Mouse (Mus musculus) urinary bladder, postnatal 4 days (tissue): Measurements from ENCODE around the gene Gtf2f1.

Source experiments
- DNase-seq, 2 experiments: peaks; one replicate each; pipeline ENCODE4 v3.0.0; 2021 to 2022; ENCODE audit warnings: low spot score in 2 of 2

The Gtf2f1 gene

GRCm38 (mm10) chr17:56974708-56975240, 36.3 kb downstream of the Gtf2f1 start:
- DNase-seq: peak in 1 of 2 experiments; percentile 34

DNA sequence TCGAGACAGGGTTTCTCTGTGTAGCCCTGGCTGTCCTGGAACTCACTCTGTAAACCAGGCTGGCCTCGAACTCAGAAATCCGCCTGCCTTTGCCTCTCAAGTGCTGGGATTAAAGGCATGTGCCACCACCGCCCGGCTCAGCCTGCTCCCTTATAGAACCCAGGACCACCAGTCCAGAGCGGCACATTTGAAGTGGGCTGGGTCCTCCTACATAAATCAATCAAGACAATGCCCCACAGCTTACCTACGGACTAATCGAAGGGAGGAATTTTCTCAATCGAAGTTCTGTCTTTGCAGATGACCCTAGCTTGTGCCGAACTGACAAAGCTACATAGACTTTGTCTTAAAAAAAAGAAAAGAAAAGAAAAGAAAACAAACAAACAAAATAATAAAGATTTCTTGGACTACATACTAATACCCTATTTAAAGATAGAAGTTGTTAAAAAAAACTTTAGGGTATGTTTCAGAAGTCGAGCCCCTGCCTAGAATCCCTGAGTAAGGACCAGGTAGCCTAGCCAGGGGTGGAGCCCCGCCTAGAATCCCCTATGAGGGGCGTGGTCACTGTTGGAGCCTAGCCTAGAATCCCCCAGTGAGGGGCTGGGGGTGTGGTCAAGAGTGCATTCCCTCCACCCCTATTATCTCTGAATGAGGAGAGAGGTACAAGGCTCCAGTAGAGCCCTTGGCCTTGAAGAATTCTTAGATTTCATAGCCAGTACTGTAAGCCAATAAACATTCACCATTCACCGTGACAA, 37.0 kb downstream of the Gtf2f1 start:
- peak in 1 of 2 experiments; percentile 47 for DNase-seq

DNA sequence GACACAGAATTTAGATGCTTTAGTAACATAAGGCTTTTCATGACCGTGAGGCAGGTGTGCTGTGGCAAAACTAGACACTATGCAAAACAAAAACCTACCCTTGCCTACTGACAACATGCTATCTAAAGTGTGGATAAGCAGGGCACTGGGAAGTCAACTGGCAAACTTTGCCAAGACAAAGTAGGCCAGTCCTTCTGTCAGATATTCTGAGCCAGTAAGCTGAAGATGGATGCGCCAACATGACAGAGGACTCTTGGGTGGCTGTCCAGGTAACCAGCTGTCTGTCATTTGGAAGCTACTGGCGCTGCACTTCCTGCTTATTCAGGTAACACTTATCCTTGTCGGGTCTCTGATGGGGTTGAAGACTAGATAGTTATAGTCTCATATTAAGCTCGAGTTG, 41.0 kb downstream of the Gtf2f1 start:
- peak in 1 of 2 experiments; percentile 23 for DNase-seq

DNA sequence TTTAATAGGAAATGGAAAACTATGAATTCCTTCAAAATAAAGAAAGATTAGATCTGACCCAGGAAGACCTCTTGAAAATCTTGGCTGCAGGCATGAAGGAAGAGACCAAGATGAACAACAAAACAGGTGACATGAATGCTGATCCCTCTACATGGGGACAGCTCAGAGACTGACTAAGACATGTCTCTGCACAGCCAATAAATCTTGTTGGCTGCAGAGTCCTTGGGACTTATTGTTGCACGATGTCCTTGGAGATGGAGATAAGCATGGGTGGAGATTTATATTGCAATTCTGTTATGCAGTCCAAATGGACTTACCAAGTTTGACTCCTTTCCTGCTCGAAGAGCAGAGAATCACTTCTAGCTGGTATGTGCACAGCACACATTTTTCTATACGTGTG, 41.8 kb downstream of the Gtf2f1 start:
- DNase-seq: peak in 1 of 2 experiments; percentile 22

GRCm38 (mm10) chr17:56963646-56964045, 47.4 kb downstream of the Gtf2f1 start:
- peak in 1 of 2 experiments; percentile 16 for DNase-seq

DNA sequence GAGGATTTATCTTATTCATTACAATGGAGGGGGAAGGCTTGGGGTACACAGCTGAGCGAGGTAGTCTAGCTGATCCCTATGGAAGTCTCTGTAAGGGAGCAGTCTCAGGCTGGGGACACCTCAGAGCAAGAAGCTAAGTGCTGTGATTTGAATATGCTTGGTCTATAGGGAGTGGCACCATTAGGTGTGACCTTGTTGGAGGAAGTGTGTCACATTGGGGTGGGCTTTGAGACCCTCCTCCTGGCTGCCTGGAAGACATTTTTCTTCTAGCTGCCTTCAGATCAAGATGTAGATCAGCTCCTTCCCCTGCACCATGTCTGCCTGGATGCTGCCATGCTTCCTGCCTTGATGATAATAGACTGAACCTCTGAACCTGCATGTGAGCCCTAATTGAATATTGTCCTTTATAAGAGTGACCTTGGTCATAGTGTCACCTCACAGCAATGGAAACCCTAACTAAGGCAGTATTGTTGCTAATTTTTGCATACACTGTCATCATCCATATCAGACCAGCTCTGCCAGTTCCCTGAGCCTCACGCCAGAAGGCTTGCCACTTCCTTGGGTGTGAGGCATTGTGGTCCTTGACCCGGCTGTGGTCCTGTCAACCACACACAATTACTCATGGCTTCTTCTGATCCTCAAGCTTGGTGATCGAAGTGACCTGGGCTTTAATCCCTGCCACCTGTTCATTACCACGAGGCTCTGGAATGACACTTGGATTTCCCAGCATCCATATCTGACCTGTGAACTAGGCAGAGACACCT, 48.3 kb downstream of the Gtf2f1 start:
- DNase-seq: peak in 1 of 2 experiments; percentile 32

GRCm38 (mm10) chr17:56961880-56962279, 49.2 kb downstream of the Gtf2f1 start:
- DNase-seq: peak in 1 of 2 experiments; percentile 42

- DNase-seq: no peak
Observed at GRCm38 (mm10) chr17:56958667-56959066, 52.4 kb downstream of the Gtf2f1 start.

- DNase-seq: peak in 1 of 2 experiments; percentile 54
Observed at GRCm38 (mm10) chr17:56957763-56958429, 53.2 kb downstream of the Gtf2f1 start.

GRCm38 (mm10) chr17:56954871-56955270, 56.2 kb downstream of the Gtf2f1 start:
- DNase-seq: peak in 1 of 2 experiments; percentile 51
